Mouse (Mus musculus) heart, adult 18-20 months (tissue): ENCODE data around the gene Taco1. TPM values are rescaled to one million over a fixed set of nuclear protein-coding genes. Genes with fewer than 3 reads are reported as not detected.

Experiments used
- DNase-seq, 2 experiments: peaks; one replicate each; pipeline ENCODE4 v3.0.0; 2021 to 2022; ENCODE audit warnings: mixed read lengths in 1 of 2
- total RNA-seq, 2 experiments: library from RNA; stranded (reverse); gene quantifications; 2 replicates each; pipeline ENCODE4 v1.2.3; 2021

The Taco1 gene
- total RNA-seq, 2 experiments from 2014 or later: 65.6 to 68.9 TPM

GRCm38 (mm10) chr11:106061311-106061710 is 4.5 kb upstream of the Taco1 start:
- DNase-seq: no peak

GRCm38 (mm10) chr11:106063756-106064155 is 2.1 kb upstream of the Taco1 start:
- DNase-seq: no peak

- no peak for DNase-seq
Measured at GRCm38 (mm10) chr11:106065073-106065922, 563 bp upstream of the Taco1 start.

GRCm38 (mm10) chr11:106066616-106067015 is 755 bp downstream of the Taco1 start:
- DNase-seq: peak in 1 of 2 experiments; percentile 35

GRCm38 (mm10) chr11:106073774-106074173 is 7.9 kb downstream of the Taco1 start:
- DNase-seq: no peak

GRCm38 (mm10) chr11:106076321-106076720 is 10.5 kb downstream of the Taco1 start:
- DNase-seq: peak; percentile 68 to 89

- DNase-seq: peak; percentile 98 to 100
Measured at GRCm38 (mm10) chr11:106083708-106084701, 18.1 kb downstream of the Taco1 start, which contains the start of gene Map3k3. Gene Map3k3, plus strand, starts transcription at chr11:106084613.

GRCm38 (mm10) chr11:106084911-106085561 is 19.2 kb downstream of the Taco1 start:
- DNase-seq: peak; percentile 85

GRCm38 (mm10) chr11:106098223-106098622 is 32.4 kb downstream of the Taco1 start:
- peak; percentile 48 to 61 for DNase-seq

GRCm38 (mm10) chr11:106102866-106103265 is 37.0 kb downstream of the Taco1 start:
- DNase-seq: no peak

- peak in 1 of 2 experiments; percentile 47 for DNase-seq
Measured at GRCm38 (mm10) chr11:106106047-106106587, 40.3 kb downstream of the Taco1 start.

GRCm38 (mm10) chr11:106111688-106112087 is 45.8 kb downstream of the Taco1 start:
- no peak for DNase-seq

- no peak for DNase-seq
Measured at GRCm38 (mm10) chr11:106122221-106122620, 56.4 kb downstream of the Taco1 start.

GRCm38 (mm10) chr11:106122736-106123135 is 56.9 kb downstream of the Taco1 start:
- DNase-seq: peak; percentile 26 to 67

Other genes with a start within 250 kb of the Taco1 start
- 1 to 10 TPM; 6.9 to 9.0 TPM for gene Cyb561, start 112.7 kb upstream of the Taco1 start, total RNA-seq
- 10 to 100 TPM; 22.2 to 25.1 TPM for gene Ace, start 98.1 kb upstream of the Taco1 start, total RNA-seq
- not detected for gene Ace3, start 71.4 kb upstream of the Taco1 start, total RNA-seq
- gene Kcnh6, start 57.9 kb upstream of the Taco1 start, total RNA-seq: under 1 TPM in 1 of 2 experiments, not detected in 1; 0.15 TPM
- gene Dcaf7, start 29.2 kb upstream of the Taco1 start, total RNA-seq: 10 to 100 TPM; 40.0 to 41.6 TPM
- gene Map3k3, start 18.6 kb downstream of the Taco1 start, total RNA-seq: 10 to 100 TPM; 35.0 to 37.3 TPM
- gene Gm10840, start 94.8 kb downstream of the Taco1 start, total RNA-seq: not detected
- gene Limd2, start 94.8 kb downstream of the Taco1 start, total RNA-seq: 10 to 100 TPM in 1 of 2 experiments, 1 to 10 TPM in 1; 3.5 to 12.3 TPM
- 1 to 10 TPM; 6.2 to 8.0 TPM for gene Strada, start 136.1 kb downstream of the Taco1 start, total RNA-seq
- gene Ccdc47, start 150.3 kb downstream of the Taco1 start, total RNA-seq: 10 to 100 TPM; 70.0 to 74.0 TPM
- gene Ddx42, start 150.9 kb downstream of the Taco1 start, total RNA-seq: 10 to 100 TPM; 24.1 to 26.7 TPM
- gene Ftsj3, start 190.0 kb downstream of the Taco1 start, total RNA-seq: 10 to 100 TPM; 19.5 to 23.2 TPM
- gene Psmc5, start 190.1 kb downstream of the Taco1 start, total RNA-seq: 100 to 1,000 TPM; 109 TPM
- gene Smarcd2, start 206.9 kb downstream of the Taco1 start, total RNA-seq: 10 to 100 TPM; 12.3 to 19.0 TPM
- gene Tcam1, start 210.6 kb downstream of the Taco1 start, total RNA-seq: not detected
- not detected for gene Gh, start 235.8 kb downstream of the Taco1 start, total RNA-seq
- gene Cd79b, start 248.7 kb downstream of the Taco1 start, total RNA-seq: 10 to 100 TPM in 1 of 2 experiments, 1 to 10 TPM in 1; 2.0 to 14.1 TPM